Mouse (Mus musculus): ENCODE data around the gene Tgtp2. TPM values are rescaled to one million over a fixed set of nuclear protein-coding genes. Genes with fewer than 3 reads are reported as not detected.
"Not testable (repeated sequence)": the region's sequence is repeated elsewhere in the genome, so short reads cannot be mapped to it uniquely, and the experiment has no call there.

Tgtp2 gene
- polyA plus RNA-seq, 1 experiment from 2014 or later = 0.09 TPM

- H3K4me1 ChIP-seq (ENCODE audit: control insufficient read depth, insufficient read depth, low read depth, low read length) = no peaks in the 10 kb centered on the region
- WGBS = 95% methylated on average over 3 of the region's 3 CpGs
- no peak for ATAC-seq
These were observed 14.7 kb upstream of the Tgtp2 start for GRCm38 (mm10) chr11:49078719-49079118.

GRCm38 (mm10) chr11:49077012-49077411 lies 13.0 kb upstream of the Tgtp2 start:
- ATAC-seq = no peak
- 88% methylated on average over 1 of the region's 1 CpGs for WGBS
- no peaks in the 10 kb centered on the region for H3K36me3 ChIP-seq (ENCODE audit: control insufficient read depth, insufficient read depth, low read length)
- no peak overlapping the region for H3K9ac ChIP-seq (ENCODE audit: low read depth, low read length)
- no peak overlapping the region for H3K27ac ChIP-seq (ENCODE audit: low read depth, low read length)
- no peak overlapping the region for H3K4me3 ChIP-seq (ENCODE audit: low read length)
- no peaks in the 10 kb centered on the region for H3K9me3 ChIP-seq (ENCODE audit: control insufficient read depth, low read length)
- no peak overlapping the region for H3K4me2 ChIP-seq (ENCODE audit: low read length)
- H3K27me3 ChIP-seq (replicated peaks; ENCODE audit: control insufficient read depth, insufficient read depth, low read length) = no peaks in the 10 kb centered on the region
- H3K4me1 ChIP-seq (ENCODE audit: control insufficient read depth, insufficient read depth, low read depth, low read length) = no peaks in the 10 kb centered on the region

More at GRCm38 (mm10) chr11:49078719-49079118, 14.7 kb upstream of the Tgtp2 start:
- H3K36me3 ChIP-seq (ENCODE audit: control insufficient read depth, insufficient read depth, low read length) = no peaks in the 10 kb centered on the region
- H3K4me3 ChIP-seq (ENCODE audit: low read length) = no peak overlapping the region
- H3K4me2 ChIP-seq (ENCODE audit: low read length) = no peak overlapping the region
- no peaks in the 10 kb centered on the region for H3K27me3 ChIP-seq (replicated peaks; ENCODE audit: control insufficient read depth, insufficient read depth, low read length)
- no peak overlapping the region for H3K9ac ChIP-seq (ENCODE audit: low read depth, low read length)
- H3K27ac ChIP-seq (ENCODE audit: low read depth, low read length) = no peak overlapping the region
- H3K9me3 ChIP-seq (ENCODE audit: control insufficient read depth, low read length) = no peaks in the 10 kb centered on the region

- H3K9me3 ChIP-seq (ENCODE audit: control insufficient read depth, low read length); H3K9ac ChIP-seq (ENCODE audit: low read depth, low read length); H3K27ac ChIP-seq (ENCODE audit: low read depth, low read length); ATAC-seq; H3K4me2 ChIP-seq (ENCODE audit: low read length); H3K36me3 ChIP-seq (ENCODE audit: control insufficient read depth, insufficient read depth, low read length); H3K4me3 ChIP-seq (ENCODE audit: low read length); H3K27me3 ChIP-seq (replicated peaks; ENCODE audit: control insufficient read depth, insufficient read depth, low read length); H3K4me1 ChIP-seq (ENCODE audit: control insufficient read depth, insufficient read depth, low read depth, low read length): not testable (repeated sequence)
- WGBS = 80% methylated on average over 6 of the region's 6 CpGs
These were observed 12.2 kb upstream of the Tgtp2 start, which contains the start of gene Ifi47 for GRCm38 (mm10) chr11:49076001-49076757. Ifi47 (plus strand) TSS chr11:49076587.

GRCm38 (mm10) chr11:49068358-49068757 lies 4.4 kb upstream of the Tgtp2 start:
- WGBS = 90% methylated on average over 1 of the region's 1 CpGs
- Histone ChIP-seq H3K36me3 (ENCODE audit: control insufficient read depth, insufficient read depth, low read length) (no peaks in the 10 kb centered on the region), H3K4me3 (ENCODE audit: low read length) (no peak overlapping the region), H3K9me3 (ENCODE audit: control insufficient read depth, low read length) (no peaks in the 10 kb centered on the region), H3K27me3 (replicated peaks; ENCODE audit: control insufficient read depth, insufficient read depth, low read length) (no peaks in the 10 kb centered on the region), H3K4me2 (ENCODE audit: low read length) (no peak overlapping the region), H3K9ac (ENCODE audit: low read depth, low read length) (no peak overlapping the region), H3K27ac (ENCODE audit: low read depth, low read length) (no peak overlapping the region), H3K4me1 (ENCODE audit: control insufficient read depth, insufficient read depth, low read depth, low read length) (no peaks in the 10 kb centered on the region)
- ATAC-seq = no peak

GRCm38 (mm10) chr11:49061865-49062264 lies 2.1 kb downstream of the Tgtp2 start:
- not testable (repeated sequence) for H3K27ac ChIP-seq (ENCODE audit: low read depth, low read length); H3K4me2 ChIP-seq (ENCODE audit: low read length); H3K9me3 ChIP-seq (ENCODE audit: control insufficient read depth, low read length); H3K4me1 ChIP-seq (ENCODE audit: control insufficient read depth, insufficient read depth, low read depth, low read length); H3K36me3 ChIP-seq (ENCODE audit: control insufficient read depth, insufficient read depth, low read length); H3K4me3 ChIP-seq (ENCODE audit: low read length); H3K27me3 ChIP-seq (replicated peaks; ENCODE audit: control insufficient read depth, insufficient read depth, low read length); H3K9ac ChIP-seq (ENCODE audit: low read depth, low read length); ATAC-seq
- 85% methylated on average over 1 of the region's 2 CpGs for WGBS

- not testable (repeated sequence) for H3K27ac ChIP-seq (ENCODE audit: low read depth, low read length); H3K9ac ChIP-seq (ENCODE audit: low read depth, low read length); H3K4me3 ChIP-seq (ENCODE audit: low read length); H3K9me3 ChIP-seq (ENCODE audit: control insufficient read depth, low read length); H3K4me1 ChIP-seq (ENCODE audit: control insufficient read depth, insufficient read depth, low read depth, low read length); H3K27me3 ChIP-seq (replicated peaks; ENCODE audit: control insufficient read depth, insufficient read depth, low read length); H3K36me3 ChIP-seq (ENCODE audit: control insufficient read depth, insufficient read depth, low read length); ATAC-seq; H3K4me2 ChIP-seq (ENCODE audit: low read length)
- 75% methylated on average over 1 of the region's 3 CpGs for WGBS
These were observed 3.9 kb downstream of the Tgtp2 start for GRCm38 (mm10) chr11:49060061-49060460.

- not testable (repeated sequence) for H3K4me3 ChIP-seq (ENCODE audit: low read length); H3K4me2 ChIP-seq (ENCODE audit: low read length); H3K36me3 ChIP-seq (ENCODE audit: control insufficient read depth, insufficient read depth, low read length); H3K9ac ChIP-seq (ENCODE audit: low read depth, low read length); H3K27ac ChIP-seq (ENCODE audit: low read depth, low read length); H3K9me3 ChIP-seq (ENCODE audit: control insufficient read depth, low read length); H3K4me1 ChIP-seq (ENCODE audit: control insufficient read depth, insufficient read depth, low read depth, low read length); H3K27me3 ChIP-seq (replicated peaks; ENCODE audit: control insufficient read depth, insufficient read depth, low read length); ATAC-seq
- no CpG with 5 or more reads among the region's 5 CpGs for WGBS
These were observed 12.1 kb downstream of the Tgtp2 start for GRCm38 (mm10) chr11:49051894-49052293.

GRCm38 (mm10) chr11:49051093-49051891 lies 12.7 kb downstream of the Tgtp2 start, which contains the start of gene 9930111J21Rik2:
9930111J21Rik2 (minus strand) TSS chr11:49051242.
- 92% methylated on average over 1 of the region's 6 CpGs for WGBS
- not testable (repeated sequence) for H3K4me1 ChIP-seq (ENCODE audit: control insufficient read depth, insufficient read depth, low read depth, low read length); H3K4me3 ChIP-seq (ENCODE audit: low read length); H3K27me3 ChIP-seq (replicated peaks; ENCODE audit: control insufficient read depth, insufficient read depth, low read length); H3K9me3 ChIP-seq (ENCODE audit: control insufficient read depth, low read length); ATAC-seq; H3K9ac ChIP-seq (ENCODE audit: low read depth, low read length); H3K36me3 ChIP-seq (ENCODE audit: control insufficient read depth, insufficient read depth, low read length); H3K27ac ChIP-seq (ENCODE audit: low read depth, low read length); H3K4me2 ChIP-seq (ENCODE audit: low read length)

- not testable (repeated sequence) for ATAC-seq; H3K27me3 ChIP-seq (replicated peaks; ENCODE audit: control insufficient read depth, insufficient read depth, low read length)
These were observed 13.9 kb downstream of the Tgtp2 start for GRCm38 (mm10) chr11:49050064-49050463.

More at GRCm38 (mm10) chr11:49050064-49050463, 13.9 kb downstream of the Tgtp2 start:
- not testable (repeated sequence) for H3K4me2 ChIP-seq (ENCODE audit: low read length); H3K36me3 ChIP-seq (ENCODE audit: control insufficient read depth, insufficient read depth, low read length); H3K4me3 ChIP-seq (ENCODE audit: low read length); H3K9ac ChIP-seq (ENCODE audit: low read depth, low read length); H3K27ac ChIP-seq (ENCODE audit: low read depth, low read length); H3K4me1 ChIP-seq (ENCODE audit: control insufficient read depth, insufficient read depth, low read depth, low read length); H3K9me3 ChIP-seq (ENCODE audit: control insufficient read depth, low read length)

Measured in hindbrain, embryonic 16.5 days (tissue).